Mouse (Mus musculus): Measurements from ENCODE around the gene Gna14. TPM values are rescaled to one million over a fixed set of nuclear protein-coding genes. Genes with fewer than 3 reads are reported as not detected.
A peak's percentile ranks its signal among the peaks of the same experiment; 100 is the strongest.

The Gna14 gene
- total RNA-seq, 2 experiments from 2014 or later, result 0.59 to 1.2 TPM

GRCm38 (mm10) chr19:16518569-16518968 lies 83.0 kb downstream of the Gna14 start:
- peak; percentile 9 for DNase-seq

GRCm38 (mm10) chr19:16520608-16521007 lies 85.0 kb downstream of the Gna14 start:
- no peak for DNase-seq

DNA sequence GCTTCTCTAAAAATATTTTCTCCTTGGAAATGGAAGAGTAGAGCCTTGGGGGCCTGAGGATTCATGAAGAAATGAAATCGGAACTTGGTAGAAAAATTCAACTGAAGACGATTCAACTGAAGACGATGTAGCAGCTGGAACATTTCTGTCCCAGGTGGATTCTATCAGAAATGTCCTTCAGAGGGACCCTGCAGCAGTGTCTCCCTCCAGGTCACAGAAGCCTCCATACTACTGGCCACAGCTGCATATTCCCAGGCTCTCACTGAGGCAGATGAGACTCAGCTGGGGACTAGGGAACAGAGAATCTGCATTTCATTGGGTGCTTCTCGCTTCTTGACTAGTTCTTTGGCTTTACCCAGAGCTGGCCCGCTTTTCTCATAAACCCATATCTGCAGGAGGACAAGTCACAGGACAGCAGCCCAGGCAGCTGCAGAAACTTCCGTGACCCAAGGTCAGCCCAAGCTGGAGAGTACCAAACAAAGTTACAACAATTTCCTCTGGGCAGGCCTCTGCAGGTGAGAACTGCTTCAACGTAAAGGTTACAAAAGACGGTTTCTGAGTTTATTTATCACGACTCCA lies 90.8 kb downstream of the Gna14 start:
- DNase-seq, result no peak

GRCm38 (mm10) chr19:16527031-16527430 lies 91.5 kb downstream of the Gna14 start:
- no peak for DNase-seq

GRCm38 (mm10) chr19:16528225-16528828 lies 92.8 kb downstream of the Gna14 start:
- no peak for DNase-seq

DNA sequence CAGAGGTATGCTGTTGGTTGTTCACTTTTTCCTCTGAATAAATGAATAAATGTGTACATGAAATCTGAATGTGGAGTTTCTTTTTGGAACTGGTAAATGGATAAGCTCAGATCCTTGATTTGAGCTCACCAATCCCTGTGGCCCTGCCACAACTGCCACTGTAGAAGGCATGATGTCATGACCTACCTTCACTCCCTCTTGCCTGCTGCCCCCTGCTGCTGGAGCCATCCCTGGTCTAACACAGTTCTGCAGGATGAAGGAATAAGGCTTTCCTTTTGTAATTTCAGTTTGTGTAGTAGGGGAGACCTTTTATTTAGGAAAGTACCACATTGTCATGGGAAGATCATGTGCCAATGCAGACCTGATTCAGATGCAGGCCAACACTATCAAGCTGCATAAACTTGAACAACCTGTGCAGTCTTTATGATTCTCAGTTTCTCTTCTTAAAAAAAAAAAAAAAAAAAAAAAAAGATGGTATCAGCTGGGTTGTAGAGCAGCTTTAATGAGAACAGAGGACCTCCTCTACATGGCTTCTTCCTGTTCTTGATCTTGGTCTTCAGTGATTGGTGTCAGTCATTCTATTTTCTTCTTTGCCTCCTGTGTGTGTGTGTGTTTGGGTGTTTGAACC lies 93.8 kb downstream of the Gna14 start:
- DNase-seq, result peak; percentile 25

- DNase-seq, result no peak
Observed at GRCm38 (mm10) chr19:16529999-16530398, 94.4 kb downstream of the Gna14 start.

GRCm38 (mm10) chr19:16534311-16534710 lies 98.7 kb downstream of the Gna14 start:
- DNase-seq, result no peak

DNA sequence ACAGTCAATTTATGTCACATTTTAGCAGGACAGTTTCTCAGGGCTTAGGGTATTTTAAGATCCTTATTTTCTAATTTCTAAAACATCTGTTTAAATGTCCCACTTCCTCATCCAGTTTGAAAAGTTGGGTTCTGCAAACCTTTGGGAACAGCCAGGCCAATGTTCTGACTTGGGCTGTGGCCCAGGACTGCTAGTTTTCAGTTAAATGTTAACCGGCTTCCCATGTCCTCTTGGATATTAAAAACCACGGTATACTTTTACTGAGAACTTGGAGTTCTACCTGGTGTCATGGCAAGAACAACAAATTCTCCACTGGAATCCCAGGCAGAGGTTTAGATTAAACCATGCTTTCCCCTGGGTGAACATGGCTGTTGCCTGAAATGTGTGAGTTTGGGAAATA lies 102.9 kb downstream of the Gna14 start:
- no peak for DNase-seq

DNA sequence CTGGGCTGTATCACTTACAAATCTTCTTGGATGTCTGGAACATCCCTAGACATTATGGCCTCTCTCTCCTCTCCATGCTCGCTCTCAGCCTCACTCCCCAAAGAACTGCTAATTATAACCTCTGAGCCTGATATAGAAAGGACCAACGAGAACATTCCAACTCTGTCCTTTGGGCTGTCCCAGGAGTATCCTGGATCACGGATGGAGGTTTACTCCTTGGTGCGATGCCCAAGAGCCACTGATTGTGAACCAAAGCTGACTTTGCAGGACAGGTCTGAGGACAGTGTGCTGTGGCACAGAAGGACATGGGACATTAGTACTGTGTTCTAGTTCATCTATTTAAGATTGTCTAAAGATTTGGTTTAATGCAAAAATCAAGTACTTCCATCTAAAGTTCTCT lies 108.1 kb downstream of the Gna14 start:
- no peak for DNase-seq

DNA sequence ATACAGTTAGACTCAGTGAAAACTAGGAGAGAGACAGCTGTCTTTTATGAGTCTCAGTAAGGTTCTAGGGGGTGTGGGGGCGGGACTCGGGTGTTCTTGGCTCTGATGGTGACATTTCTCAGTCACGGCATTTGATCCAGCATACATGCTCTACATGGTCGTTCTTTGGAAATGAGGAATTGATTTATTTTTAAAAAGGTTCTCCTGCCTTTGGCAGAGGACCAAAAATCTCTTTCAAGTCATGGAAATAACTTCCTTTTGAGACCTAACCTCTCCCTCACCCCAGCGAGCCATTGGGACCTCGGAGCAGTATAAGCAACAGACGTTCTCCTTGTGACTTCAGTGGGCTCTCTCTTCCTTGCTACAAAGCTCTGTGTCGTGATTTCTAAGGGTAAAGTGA lies 121.4 kb downstream of the Gna14 start:
- DNase-seq, result no peak

DNA sequence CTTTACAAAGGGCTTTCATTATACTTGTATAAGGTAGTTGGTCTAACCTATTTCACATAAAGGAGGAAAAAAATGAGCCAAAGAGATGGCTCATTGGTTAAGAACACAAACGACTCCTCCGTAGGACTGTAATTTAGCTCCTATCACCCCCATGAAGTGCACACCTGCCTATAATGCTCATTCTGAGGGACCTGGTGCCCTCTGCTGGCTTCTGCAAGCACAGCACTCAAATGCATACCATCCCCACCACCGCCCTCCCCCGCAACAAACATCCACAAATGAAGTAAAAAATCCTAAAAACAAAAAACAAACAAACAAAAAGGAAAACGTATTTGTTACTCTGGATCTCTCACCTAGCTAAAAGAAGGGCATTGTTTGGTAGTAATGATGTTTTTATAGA lies 122.4 kb downstream of the Gna14 start:
- no peak for DNase-seq

DNA sequence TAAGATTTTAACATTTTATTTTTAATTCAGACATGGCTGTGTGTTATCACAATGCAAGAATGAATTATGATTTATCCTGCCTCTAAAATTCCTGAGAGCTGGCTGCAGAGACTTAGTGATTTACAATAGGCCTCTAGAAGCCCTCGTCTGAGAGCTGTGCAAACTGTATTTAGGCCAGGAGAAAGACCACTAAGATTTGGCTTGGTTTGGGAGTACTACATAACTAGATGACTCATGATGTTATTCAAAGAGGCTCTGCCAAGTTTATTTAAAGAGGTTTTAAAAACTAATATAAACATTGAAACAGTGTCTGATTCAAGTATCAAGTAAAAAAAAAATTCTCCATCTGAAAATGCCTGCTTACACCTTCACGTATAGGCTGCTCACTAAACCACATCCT lies 123.0 kb downstream of the Gna14 start:
- no peak for DNase-seq

GRCm38 (mm10) chr19:16559243-16559896 lies 123.8 kb downstream of the Gna14 start:
- DNase-seq, result no peak

DNA sequence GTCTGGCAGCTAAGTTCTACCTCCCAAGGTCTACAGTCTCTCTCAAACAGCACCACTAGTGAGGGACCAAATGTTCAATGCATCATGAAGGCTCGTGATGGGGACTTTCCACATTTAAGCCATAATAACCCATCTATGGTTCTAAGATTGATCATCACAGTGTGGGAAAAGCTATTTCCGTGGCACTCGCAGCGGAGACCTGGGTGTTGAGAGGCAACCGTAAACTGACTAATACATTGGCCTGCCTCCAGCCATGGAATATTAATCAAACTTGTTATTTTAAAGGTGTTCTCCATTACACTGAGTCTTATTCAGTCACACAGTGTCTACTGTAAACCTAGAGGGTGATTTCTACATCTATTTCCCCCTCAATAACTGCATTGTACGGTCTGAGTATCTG lies 127.1 kb downstream of the Gna14 start:
- DNase-seq, result no peak

- no peak for DNase-seq
Observed at GRCm38 (mm10) chr19:16576790-16577189, 141.2 kb downstream of the Gna14 start.

DNA sequence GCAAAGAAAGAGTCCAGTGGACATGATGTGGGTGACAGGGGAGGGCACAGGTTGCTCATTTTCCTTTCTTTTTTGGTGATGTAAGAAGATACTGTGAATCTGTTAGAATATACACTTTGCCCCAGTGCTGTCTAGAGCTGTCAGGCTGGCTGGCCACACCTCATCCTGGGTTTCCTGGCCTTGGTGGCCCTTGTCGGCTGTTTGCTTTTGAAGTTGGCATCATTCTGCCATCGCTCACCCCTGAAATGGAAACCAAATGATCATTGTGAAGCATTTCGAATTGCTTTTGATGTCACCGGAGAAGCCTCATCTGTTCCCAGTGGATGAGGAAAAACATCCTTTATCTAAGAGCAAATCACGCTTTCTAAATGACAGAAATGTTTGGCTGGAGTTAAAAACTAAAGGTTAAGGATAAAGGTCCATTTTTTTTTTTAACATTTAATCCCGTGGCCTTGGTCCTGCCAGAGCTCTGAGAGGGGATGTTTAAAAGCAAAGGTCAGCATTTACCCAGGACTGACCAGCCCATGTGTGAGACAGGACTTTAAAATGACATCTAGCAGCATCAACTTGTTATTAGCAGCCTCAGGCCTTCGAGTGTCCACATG lies 144.2 kb downstream of the Gna14 start:
- DNase-seq, result no peak

- DNase-seq, result no peak
Observed at GRCm38 (mm10) chr19:16580501-16580900, 144.9 kb downstream of the Gna14 start.

- DNase-seq, result no peak
Observed at GRCm38 (mm10) chr19:16584546-16584945, 149.0 kb downstream of the Gna14 start.

DNA sequence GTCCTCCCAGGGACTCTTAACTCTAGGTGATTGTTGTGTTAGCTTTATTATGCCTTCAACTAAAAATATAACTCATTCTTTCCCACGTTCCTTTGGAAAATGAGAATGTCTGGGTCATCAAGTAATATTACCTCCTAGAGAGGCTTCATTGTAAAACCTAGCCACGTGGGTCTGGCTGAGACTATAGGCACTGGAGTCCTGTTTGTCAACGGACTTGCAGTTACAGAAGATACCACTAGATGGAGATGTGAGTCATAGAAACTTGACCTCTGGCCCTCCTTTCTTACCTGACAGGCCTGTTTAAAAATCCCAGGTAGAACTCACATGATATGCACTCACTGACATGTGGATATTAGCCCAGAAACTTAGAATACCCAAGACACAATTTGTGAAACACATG lies 149.8 kb downstream of the Gna14 start:
- DNase-seq, result no peak

GRCm38 (mm10) chr19:16593256-16593974 lies 157.9 kb downstream of the Gna14 start:
- no peak for DNase-seq

DNA sequence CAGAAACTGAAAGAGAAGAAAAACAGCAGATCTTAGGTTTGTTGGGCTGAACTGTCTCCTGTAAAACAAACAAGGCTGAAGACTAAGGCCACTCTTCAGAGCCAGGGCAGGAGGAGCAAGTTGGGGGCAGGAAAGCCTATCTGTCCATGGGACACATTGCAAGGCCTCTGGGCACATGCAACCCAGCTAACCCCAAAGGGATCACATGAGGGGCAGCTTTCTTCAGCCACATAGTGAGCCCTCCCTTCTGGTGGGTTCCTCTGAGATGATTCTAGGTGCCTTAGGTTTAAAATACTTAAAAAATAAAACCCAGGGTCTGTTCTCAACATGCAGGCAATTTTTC lies 158.4 kb downstream of the Gna14 start:
- no peak for DNase-seq

DNA sequence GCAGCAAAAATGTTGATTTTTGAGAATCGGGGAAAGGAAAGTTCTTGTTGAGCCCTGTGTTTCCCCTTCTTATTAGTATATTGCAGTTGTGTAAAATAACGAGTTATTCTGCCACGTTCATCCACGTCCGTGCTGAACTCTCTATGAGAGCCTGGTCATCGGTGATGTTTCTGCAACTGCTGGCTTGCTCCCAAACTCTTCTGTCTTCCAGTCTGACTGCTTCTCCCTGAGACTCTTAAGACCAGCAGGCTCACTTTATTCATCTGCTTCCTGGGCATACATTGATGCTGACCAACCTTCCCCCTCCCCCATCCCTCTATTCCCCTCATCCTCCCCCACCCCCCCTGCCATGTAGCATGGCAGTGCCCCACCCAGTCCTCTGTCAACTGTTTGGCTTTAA lies 161.7 kb downstream of the Gna14 start:
- no peak for DNase-seq

All from heart, postnatal 4 days (tissue).